9 mouse cellular contexts compared by ENCODE assay signal in the genomic region with DNA sequence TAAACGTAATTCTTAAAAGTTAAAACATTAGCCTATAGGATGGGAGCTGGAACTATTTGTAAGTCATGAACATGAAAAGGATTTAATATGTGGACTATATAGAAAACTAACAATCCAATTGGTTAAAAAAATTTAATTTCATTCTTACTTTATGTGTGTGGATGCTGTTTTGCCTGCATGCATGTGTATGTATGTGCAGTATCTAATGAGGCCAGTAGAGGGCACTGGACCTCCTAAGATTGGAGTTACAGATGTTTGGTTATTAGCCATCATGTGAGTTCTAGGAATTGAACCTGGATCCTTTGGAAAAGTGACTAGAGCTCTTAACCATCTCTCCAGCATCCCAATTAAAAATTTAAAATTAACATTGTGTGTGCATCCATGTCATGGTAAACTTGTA. TPM values are rescaled to one million over a fixed set of nuclear protein-coding genes. Genes with fewer than 3 reads are reported as not detected.
A peak's percentile ranks its signal among the peaks of the same experiment; 100 is the strongest.
DNase-seq lines count a peak whose midpoint lies in the region; ATAC-seq lines count a peak whose summit lies in the region.
"Had no signal": no experiment of that assay in that cellular context is flagged by ENCODE, and none has a peak within 500 bp of the region (broad histone marks: within the 10 kb centered on the region; RNA-seq: fewer than 3 reads in every experiment).

No protein-coding gene starts in this region.

- no peaks in the 10 kb centered on the region for H3K27me3 ChIP-seq in intestine, embryonic 14.5 days (replicated peaks; ENCODE audit: control insufficient read depth, insufficient read depth, low read length)
- no peaks in the 10 kb centered on the region for H3K27me3 ChIP-seq in intestine, embryonic 15.5 days (replicated peaks)
- H3K27me3 ChIP-seq: lung, embryonic 15.5 days had no signal

- ATAC-seq in intestine, embryonic 14.5 days (replicated peaks; ENCODE audit: low FRiP score, low TSS enrichment, low read depth), result no peak
- no peak for ATAC-seq in intestine, embryonic 15.5 days

- H3K4me3 ChIP-seq in intestine, embryonic 14.5 days (ENCODE audit: low read depth, low read length), result no peak overlapping the region
- no peak overlapping the region for H3K4me3 ChIP-seq in intestine, embryonic 15.5 days (replicated peaks)
- H3K4me3 ChIP-seq: lung, embryonic 15.5 days had no signal

- no peaks in the 10 kb centered on the region for H3K9me3 ChIP-seq in intestine, embryonic 14.5 days (ENCODE audit: control insufficient read depth, low read length)
- H3K9me3 ChIP-seq in intestine, embryonic 15.5 days, result no peaks in the 10 kb centered on the region
- H3K9me3 ChIP-seq: lung, embryonic 15.5 days had no signal

- peaks cover 51% of the 10 kb centered on the region for H3K36me3 ChIP-seq in intestine, embryonic 14.5 days (ENCODE audit: control insufficient read depth, insufficient read depth, low read length)
- peaks cover 9% of the 10 kb centered on the region for H3K36me3 ChIP-seq in intestine, embryonic 15.5 days

- H3K4me2 ChIP-seq in intestine, embryonic 14.5 days (ENCODE audit: low read length), result no peak overlapping the region
- no peak overlapping the region for H3K4me2 ChIP-seq in intestine, embryonic 15.5 days (replicated peaks)
- H3K4me2 ChIP-seq: lung, embryonic 15.5 days had no signal

- no peaks in the 10 kb centered on the region for H3K4me1 ChIP-seq in intestine, embryonic 14.5 days (replicated peaks; ENCODE audit: control insufficient read depth, insufficient read depth, low read length)
- no peaks in the 10 kb centered on the region for H3K4me1 ChIP-seq in intestine, embryonic 15.5 days (replicated peaks)
- H3K4me1 ChIP-seq: lung, embryonic 15.5 days had no signal

- DNase-seq in intestine, embryonic 14.5 days (ENCODE audit: low spot score), result peak; percentile 52
- DNase-seq in B cell, adult 2 months, result peak; percentile 59 to 64
- peak; percentile 72 for DNase-seq in R1 (ENCODE audit: low read depth, low spot score)
- DNase-seq in cerebellum, postnatal 36 days, result peak; percentile 38 to 64
- DNase-seq in hindlimb bud, embryonic 11.5 days (ENCODE audit: extremely low spot score, low read depth, low spot score), result peak; percentile 63
- DNase-seq in lung, adult 18-20 months, result peak; percentile 11 to 53
- peak; percentile 49 for DNase-seq in thymus, postnatal 14 days

- no peak overlapping the region for H3K9ac ChIP-seq in intestine, embryonic 14.5 days (ENCODE audit: low read length)
- H3K9ac ChIP-seq in intestine, embryonic 15.5 days, result no peak overlapping the region
- H3K9ac ChIP-seq: lung, embryonic 15.5 days had no signal

- WGBS in intestine, embryonic 14.5 days, result 72% methylated on average over 1 of the region's 1 CpGs
- 66% methylated on average over 1 of the region's 1 CpGs for WGBS in intestine, embryonic 15.5 days

- no peak overlapping the region for H3K27ac ChIP-seq in intestine, embryonic 14.5 days (ENCODE audit: low read depth)
- no peak overlapping the region for H3K27ac ChIP-seq in intestine, embryonic 15.5 days
- H3K27ac ChIP-seq: lung, embryonic 15.5 days had no signal

RNA-seq across cellular contexts. Expression of a gene that starts 25.9 kb away (rescaled TPM):
- polyA plus RNA-seq in intestine, embryonic 14.5 days (2014; fragmentation: Nextera tagmentation; extraction: Ambion mirVana), result 31.6 and 34.1 TPM in 2 replicates
- 24.9 and 28.6 TPM in 2 replicates for polyA plus RNA-seq in intestine, embryonic 15.5 days (2015; fragmentation: Nextera tagmentation; extraction: Ambion mirVana)

RNA-seq across cellular contexts. Expression of a gene that starts 57.6 kb away (rescaled TPM):
- 17.5 and 20.9 TPM in 2 replicates for polyA plus RNA-seq in intestine, embryonic 14.5 days (2014; fragmentation: Nextera tagmentation; extraction: Ambion mirVana)
- 10.1 and 11.3 TPM in 2 replicates for polyA plus RNA-seq in intestine, embryonic 15.5 days (2015; fragmentation: Nextera tagmentation; extraction: Ambion mirVana)
